Mouse (Mus musculus) heart, adult 11 months (tissue): ENCODE measurements around the gene Tcam1.
A peak's percentile ranks its signal among the peaks of the same experiment; 100 is the strongest.

Experiments used
- DNase-seq: peaks from one replicate; pipeline ENCODE4 v3.0.0; 2022

Gene Tcam1

DNA sequence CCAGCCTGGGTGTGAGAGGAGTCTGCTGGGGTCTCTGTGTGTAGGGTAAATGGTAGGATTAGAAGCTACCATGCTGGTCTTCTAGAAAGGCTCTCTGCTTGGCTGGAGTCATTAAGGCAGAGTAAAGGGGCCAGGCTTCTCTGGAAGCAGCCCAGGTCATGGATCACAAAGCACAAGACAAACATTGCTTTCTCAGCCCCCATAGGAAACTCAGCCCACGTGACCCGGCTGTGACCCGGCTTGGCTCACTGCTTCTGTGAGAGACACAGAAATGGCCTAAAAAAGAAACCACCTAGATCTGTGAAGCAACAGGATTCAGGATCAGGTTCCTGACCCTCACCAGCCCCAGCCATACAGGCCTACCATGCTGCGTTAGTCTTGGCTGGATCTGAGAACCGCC lies 48.4 kb downstream of the Tcam1 start:
- DNase-seq = no peak

DNA sequence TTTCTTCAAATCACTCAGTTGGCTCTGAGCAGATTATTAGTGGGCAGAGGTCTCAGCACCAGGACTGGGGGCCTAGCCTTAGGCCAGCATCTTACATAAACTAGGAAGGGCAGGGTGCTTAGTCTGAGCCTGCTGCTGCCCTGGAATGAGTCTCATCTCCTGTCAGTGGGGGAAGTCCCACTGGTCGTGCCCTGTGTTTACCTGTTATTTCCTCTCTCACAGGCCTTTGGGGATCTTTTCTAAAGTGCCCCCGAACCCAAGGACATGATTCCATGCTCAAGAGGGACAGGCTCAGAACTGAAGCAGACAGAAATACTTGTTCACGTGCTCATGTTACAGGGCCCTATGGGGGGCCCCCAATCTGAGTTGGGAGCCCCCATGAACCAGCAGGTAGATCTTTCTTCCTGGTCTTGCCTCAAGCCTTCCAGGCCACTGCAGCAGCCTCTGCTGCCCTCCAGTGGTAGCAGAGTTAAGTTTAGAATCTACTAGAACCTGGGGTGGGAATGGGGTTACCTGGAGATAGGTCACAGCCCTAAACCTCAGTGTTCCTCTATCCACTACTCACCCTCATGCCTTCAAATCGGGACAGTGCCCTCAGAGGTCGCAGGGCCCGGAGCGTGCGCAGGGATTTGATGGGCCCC lies 49.2 kb downstream of the Tcam1 start:
- DNase-seq = peak; percentile 94

DNA sequence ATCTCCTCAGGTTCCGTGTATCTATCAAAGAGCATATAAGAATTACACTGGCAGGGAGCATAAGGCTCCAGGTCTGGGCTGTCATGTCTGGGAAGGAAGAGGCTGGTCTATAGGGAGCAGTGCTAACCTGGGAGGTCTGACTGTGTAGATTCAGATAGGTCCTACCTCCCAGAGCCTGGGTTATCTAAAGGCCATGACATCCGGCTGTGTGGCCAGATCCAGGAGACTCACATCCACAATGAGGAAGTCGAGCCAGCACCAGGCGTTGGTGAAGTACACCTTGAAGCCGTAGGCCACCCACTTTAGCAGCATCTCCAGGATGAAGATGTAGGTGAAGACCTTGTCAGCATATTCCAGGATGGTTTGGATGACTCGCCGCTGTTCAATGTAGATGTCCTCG lies 50.0 kb downstream of the Tcam1 start:
- no peak for DNase-seq

DNA sequence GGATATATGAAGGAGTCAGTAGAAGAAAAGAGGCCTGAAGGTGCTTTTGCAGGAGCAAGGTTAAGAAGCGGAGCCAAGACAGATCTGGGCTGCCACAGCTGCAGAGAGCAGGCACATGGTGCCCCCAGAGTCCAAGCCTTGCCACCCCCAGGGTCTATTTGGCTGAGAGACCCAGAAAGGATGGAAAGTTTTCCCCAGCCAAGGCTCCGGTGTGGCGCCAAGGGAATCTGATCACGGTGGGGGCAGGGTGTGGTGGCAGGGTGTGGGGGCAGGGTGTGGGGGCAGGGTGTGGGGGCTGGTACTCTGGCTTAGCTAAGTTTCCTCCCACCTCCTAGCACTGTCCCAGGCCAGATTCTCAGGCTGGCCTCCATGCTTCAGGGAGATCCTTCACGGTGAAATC lies 52.0 kb downstream of the Tcam1 start:
- no peak for DNase-seq

DNA sequence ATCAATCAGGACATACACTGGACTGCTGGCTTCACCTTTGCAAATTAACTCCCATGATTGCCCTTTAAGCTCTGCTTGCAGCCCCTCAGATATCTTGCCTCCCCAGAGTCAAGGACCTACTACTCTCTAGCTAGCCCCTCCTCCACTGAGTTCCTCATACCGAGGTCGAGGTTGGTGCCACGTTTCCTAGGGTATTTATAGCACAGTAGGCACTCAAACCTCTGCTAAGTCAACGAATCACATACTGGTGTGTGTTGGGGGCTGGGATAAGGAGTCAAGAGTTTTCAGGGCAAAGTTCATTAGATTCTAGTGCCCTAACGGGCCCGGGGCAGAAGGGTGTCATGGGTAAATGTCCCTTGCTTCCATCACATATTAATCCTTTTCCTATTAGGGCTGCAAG lies 52.7 kb downstream of the Tcam1 start:
- DNase-seq = peak; percentile 95

DNA sequence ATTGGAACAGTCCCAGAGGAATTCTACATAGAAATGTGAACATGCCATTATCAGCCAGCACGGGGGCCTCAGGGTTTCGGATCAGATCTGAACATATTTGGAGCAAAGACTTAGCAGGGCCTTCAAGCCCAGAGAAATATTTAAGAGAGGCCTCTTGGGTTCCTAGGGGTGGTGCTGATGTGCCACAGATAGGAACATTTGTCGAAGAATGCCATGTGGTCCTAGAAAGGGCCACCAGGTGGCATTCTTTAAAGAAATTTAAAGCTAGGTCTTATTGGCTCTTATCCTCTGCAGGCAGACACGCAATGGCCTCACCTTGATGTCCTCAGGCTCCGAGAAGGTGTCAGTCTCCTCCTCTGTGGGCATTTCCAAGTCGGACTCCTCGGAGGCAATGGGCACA lies 53.2 kb downstream of the Tcam1 start:
- DNase-seq = peak; percentile 86

DNA sequence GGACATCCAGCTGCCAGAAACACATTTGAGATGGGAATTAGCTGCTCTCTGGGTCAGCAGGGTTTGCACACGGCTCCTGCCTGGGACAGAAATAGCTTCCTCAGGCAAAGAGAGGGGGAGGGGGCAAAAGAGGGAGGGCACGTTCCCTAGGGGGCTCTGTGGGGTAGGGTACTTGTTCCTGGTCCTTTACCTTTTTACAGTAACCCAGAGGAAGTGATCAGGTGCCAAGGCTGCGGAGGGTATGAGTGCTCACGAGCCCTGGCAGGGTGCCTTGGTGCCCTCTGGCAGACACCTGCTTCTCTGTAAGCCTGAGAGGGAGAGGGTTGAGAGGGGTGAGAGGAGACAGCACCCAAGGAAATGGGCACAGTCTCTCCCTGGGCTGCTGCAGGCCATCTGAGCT lies 56.0 kb downstream of the Tcam1 start:
- DNase-seq = peak; percentile 93

DNA sequence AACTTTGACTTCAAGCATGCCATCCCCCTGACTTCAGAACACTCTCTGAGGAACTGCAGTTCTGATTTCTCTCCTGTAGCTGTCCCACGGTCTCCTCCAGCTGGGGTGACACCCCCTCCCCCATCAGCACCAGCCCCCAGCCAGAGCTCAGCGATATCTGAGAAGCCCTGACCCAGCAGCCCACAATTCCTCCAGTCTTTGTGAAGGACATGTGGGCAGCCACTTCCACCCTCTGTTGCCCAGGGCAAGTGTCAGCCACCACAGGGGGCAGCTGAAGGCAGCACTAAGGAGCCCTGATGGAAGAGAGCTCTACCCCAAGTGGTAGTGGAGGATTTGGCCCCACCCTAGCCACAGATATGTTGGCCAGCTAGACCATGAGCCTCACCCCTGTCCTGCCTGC lies 57.6 kb downstream of the Tcam1 start:
- no peak for DNase-seq

DNA sequence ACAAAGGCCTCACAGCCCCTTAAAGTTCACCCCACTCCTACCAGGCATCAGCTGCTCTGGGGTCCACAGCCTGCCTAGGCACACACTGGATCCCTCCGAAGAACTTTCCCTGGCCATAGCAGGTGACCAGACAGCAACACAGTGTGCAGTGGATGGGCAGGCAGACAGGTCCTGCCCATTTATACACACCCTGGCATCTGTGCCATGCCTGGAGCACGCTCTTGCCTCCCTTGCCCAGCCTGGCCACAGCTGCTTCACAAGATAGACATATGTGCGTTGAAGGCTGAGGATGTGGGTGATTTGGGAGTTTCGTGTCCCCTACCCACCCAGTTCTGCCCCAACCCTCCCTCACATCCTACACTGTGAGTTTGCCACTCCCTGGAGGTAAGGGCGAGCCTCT lies 61.6 kb downstream of the Tcam1 start:
- no peak for DNase-seq
